Mouse (Mus musculus) megakaryocyte, embryonic 14.5 days (primary cell): Measurements from ENCODE around the gene Iffo1.

ENCODE experiments used
- FLI1 ChIP-seq: IDR thresholded peaks from 2 replicates; pipeline ENCODE4 v1.6.1; 2012; ENCODE audit warnings: low read length, inconsistent platforms, mixed read lengths
- GATA1 ChIP-seq: IDR thresholded peaks from 3 replicates; pipeline ENCODE4 v1.6.1; 2012; ENCODE audit warnings: mixed read lengths, low read length, inconsistent platforms, borderline replicate concordance

DNA sequence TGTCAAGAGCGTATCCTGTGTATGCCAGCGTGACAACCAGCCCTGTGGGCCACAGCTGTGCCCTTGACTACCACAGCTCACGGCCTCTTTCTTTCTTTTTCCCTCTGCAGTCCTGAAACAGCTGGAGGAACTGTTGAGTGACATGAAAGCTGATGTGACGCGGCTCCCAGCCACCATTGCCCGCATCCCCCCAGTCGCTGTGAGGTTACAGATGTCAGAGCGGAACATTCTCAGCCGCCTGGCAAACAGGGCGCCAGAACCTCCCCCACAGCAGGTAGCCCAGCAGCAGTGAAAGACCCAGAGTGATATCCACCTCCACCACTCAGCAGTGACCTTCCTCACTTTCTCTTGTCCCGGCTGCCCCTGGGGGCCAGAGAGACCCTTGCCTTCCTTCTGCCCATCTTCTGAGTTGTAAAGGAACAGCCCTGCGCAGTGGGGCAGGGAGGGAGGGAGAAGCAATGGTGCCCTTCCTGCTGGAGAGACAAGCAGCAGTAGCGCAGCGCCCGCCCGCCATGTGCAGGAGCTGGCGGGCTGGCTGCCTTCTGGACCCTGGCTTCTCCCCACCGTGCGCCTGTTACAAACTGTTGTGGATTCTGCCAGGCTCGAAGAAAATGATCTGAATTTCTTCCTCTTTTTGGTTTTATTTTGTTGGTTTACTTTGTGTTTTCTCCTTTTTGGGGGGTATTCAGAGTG lies 15.2 kb upstream of the Iffo1 start:
- TF ChIP-seq GATA1 (no peak), FLI1 (no peak)
